Mouse (Mus musculus): ENCODE measurements around the gene Tmprss11e. TPM values are rescaled to one million over a fixed set of nuclear protein-coding genes. Genes with fewer than 3 reads are reported as not detected.

Gene Tmprss11e
- not detected in 2 replicates for polyA plus RNA-seq (2012; ENCODE audit: insufficient read depth, low replicate concordance)

- Histone ChIP-seq H3K36me3 (replicated peaks; ENCODE audit: low read length) (no peaks in the 10 kb centered on the region), H3K9me3 (no peaks in the 10 kb centered on the region)
- TF ChIP-seq FLI1 (IDR thresholded peaks at IDR 0.05; ENCODE audit: low read length) (no peak), GATA1 (IDR thresholded peaks at IDR 0.05; ENCODE audit: borderline replicate concordance, low read length) (no peak)
Observed at GRCm38 (mm10) chr5:86745715-86746114, at the start of gene Tmprss11e. Tmprss11e (minus strand) TSS chr5:86745815.

DNA sequence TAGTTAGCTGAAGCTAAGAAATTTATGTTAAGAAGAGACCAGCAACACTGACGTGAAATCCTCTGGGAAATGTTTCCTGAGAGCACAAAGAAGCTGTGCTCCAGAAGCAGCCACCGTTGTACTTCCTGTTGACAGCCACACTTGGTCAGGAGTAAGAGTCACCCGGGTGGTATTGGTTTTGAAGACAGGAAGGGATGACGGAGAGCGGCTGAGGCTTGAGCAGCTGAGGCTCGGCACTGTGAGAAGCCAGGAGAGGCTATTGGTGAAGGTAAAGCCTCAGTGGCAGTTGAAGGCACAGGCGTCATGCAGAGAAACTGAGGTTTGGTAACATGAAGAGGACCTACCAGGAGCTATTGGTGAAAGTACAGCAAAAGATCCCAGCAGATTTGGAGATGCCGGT is 47.2 kb upstream of the Tmprss11e start:
- Histone ChIP-seq H3K27me3 (replicated peaks) (no peaks in the 10 kb centered on the region), H3K36me3 (replicated peaks; ENCODE audit: low read length) (no peaks in the 10 kb centered on the region), H3K4me3 (replicated peaks) (peak overlapping the region; percentile 76), H3K4me1 (peaks cover 10% of the 10 kb centered on the region), H3K9me3 (no peaks in the 10 kb centered on the region)
- TF ChIP-seq FLI1 (IDR thresholded peaks at IDR 0.05; ENCODE audit: low read length) (no peak), GATA1 (IDR thresholded peaks at IDR 0.05; ENCODE audit: borderline replicate concordance, low read length) (no peak)

More at GRCm38 (mm10) chr5:86745715-86746114, at the start of gene Tmprss11e:
- H3K4me3 ChIP-seq (replicated peaks): no peak within 1 kb of the TSS
- H3K27me3 ChIP-seq (replicated peaks): no peaks in the 10 kb centered on the region
- H3K4me1 ChIP-seq: no peaks in the 10 kb centered on the region

DNA sequence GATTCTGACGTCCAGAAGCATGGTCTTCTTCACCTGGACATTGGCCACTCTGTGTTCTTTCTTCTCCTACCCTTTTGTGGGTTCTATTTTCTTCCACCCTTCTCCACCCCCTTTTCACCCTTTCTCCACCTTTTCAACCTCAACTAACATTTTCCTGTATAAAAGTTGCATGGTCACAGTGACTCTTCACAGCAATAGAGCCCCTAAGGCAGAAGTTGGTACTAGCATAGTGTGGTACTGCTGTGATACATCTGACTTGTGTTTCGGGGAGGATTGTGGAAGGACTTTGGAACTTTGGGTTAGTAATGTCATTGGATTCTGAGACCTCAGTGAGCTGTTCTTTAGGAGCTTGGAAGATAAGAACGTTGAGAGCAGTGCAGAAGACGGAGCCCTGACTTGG is 46.6 kb upstream of the Tmprss11e start:
- peaks cover 10% of the 10 kb centered on the region for H3K4me1 ChIP-seq
- no peaks in the 10 kb centered on the region for H3K27me3 ChIP-seq (replicated peaks)
- H3K9me3 ChIP-seq: no peaks in the 10 kb centered on the region
- H3K36me3 ChIP-seq (replicated peaks; ENCODE audit: low read length): no peaks in the 10 kb centered on the region
- no peak overlapping the region for H3K4me3 ChIP-seq (replicated peaks)
- TF ChIP-seq FLI1 (IDR thresholded peaks at IDR 0.05; ENCODE audit: low read length) (no peak), GATA1 (IDR thresholded peaks at IDR 0.05; ENCODE audit: borderline replicate concordance, low read length) (no peak)

- H3K27me3 ChIP-seq (replicated peaks): no peaks in the 10 kb centered on the region
- no peaks in the 10 kb centered on the region for H3K36me3 ChIP-seq (replicated peaks; ENCODE audit: low read length)
- H3K9me3 ChIP-seq: no peaks in the 10 kb centered on the region
- no peak for TF ChIP-seq FLI1 (IDR thresholded peaks at IDR 0.05; ENCODE audit: low read length)
- TF ChIP-seq GATA1 (IDR thresholded peaks at IDR 0.05; ENCODE audit: borderline replicate concordance, low read length): no peak
- H3K4me1 ChIP-seq: peaks cover 10% of the 10 kb centered on the region
- no peak overlapping the region for H3K4me3 ChIP-seq (replicated peaks)
Observed at GRCm38 (mm10) chr5:86789954-86790353, 44.3 kb upstream of the Tmprss11e start.

GRCm38 (mm10) chr5:86786798-86787197 is 41.2 kb upstream of the Tmprss11e start:
- H3K36me3 ChIP-seq (replicated peaks; ENCODE audit: low read length): no peaks in the 10 kb centered on the region
- H3K4me3 ChIP-seq (replicated peaks): no peak overlapping the region
- no peaks in the 10 kb centered on the region for H3K4me1 ChIP-seq
- no peak for TF ChIP-seq FLI1 (IDR thresholded peaks at IDR 0.05; ENCODE audit: low read length)
- no peak for TF ChIP-seq GATA1 (IDR thresholded peaks at IDR 0.05; ENCODE audit: borderline replicate concordance, low read length)
- no peaks in the 10 kb centered on the region for H3K27me3 ChIP-seq (replicated peaks)
- no peaks in the 10 kb centered on the region for H3K9me3 ChIP-seq

GRCm38 (mm10) chr5:86784205-86784604 is 38.6 kb upstream of the Tmprss11e start:
- Histone ChIP-seq H3K4me3 (replicated peaks) (no peak overlapping the region), H3K4me1 (no peaks in the 10 kb centered on the region), H3K36me3 (replicated peaks; ENCODE audit: low read length) (no peaks in the 10 kb centered on the region), H3K9me3 (no peaks in the 10 kb centered on the region), H3K27me3 (replicated peaks) (no peaks in the 10 kb centered on the region)
- TF ChIP-seq GATA1 (IDR thresholded peaks at IDR 0.05; ENCODE audit: borderline replicate concordance, low read length) (no peak), FLI1 (IDR thresholded peaks at IDR 0.05; ENCODE audit: low read length) (no peak)

- H3K27me3 ChIP-seq (replicated peaks): no peaks in the 10 kb centered on the region
- no peaks in the 10 kb centered on the region for H3K36me3 ChIP-seq (replicated peaks; ENCODE audit: low read length)
- H3K9me3 ChIP-seq: no peaks in the 10 kb centered on the region
- no peak for TF ChIP-seq GATA1 (IDR thresholded peaks at IDR 0.05; ENCODE audit: borderline replicate concordance, low read length)
- no peak for TF ChIP-seq FLI1 (IDR thresholded peaks at IDR 0.05; ENCODE audit: low read length)
- H3K4me3 ChIP-seq (replicated peaks): no peak overlapping the region
- H3K4me1 ChIP-seq: no peaks in the 10 kb centered on the region
Observed at GRCm38 (mm10) chr5:86783059-86783458, 37.4 kb upstream of the Tmprss11e start.

DNA sequence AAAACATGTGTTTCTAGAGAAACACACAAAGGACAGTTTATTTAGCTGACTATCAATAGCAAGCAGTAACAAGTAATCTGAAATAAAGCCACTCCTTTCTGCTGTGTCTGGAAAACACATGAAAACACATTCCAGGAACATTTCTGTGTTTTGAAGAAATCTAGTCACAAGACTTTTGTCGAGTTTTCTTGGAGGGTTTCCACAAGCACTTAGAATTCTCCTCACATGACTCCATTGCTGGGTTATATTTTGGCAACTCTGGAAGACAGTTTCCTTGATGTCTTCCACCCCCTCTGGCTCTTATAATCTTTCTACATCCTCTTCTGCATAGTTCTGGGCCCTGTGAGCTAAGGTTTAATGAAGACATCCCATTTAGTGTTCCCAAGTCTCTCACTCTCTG is 32.9 kb upstream of the Tmprss11e start:
- Histone ChIP-seq H3K27me3 (replicated peaks) (no peaks in the 10 kb centered on the region), H3K9me3 (no peaks in the 10 kb centered on the region), H3K36me3 (replicated peaks; ENCODE audit: low read length) (no peaks in the 10 kb centered on the region), H3K4me3 (replicated peaks) (no peak overlapping the region), H3K4me1 (no peaks in the 10 kb centered on the region)
- TF ChIP-seq GATA1 (IDR thresholded peaks at IDR 0.05; ENCODE audit: borderline replicate concordance, low read length): no peak
- TF ChIP-seq FLI1 (IDR thresholded peaks at IDR 0.05; ENCODE audit: low read length): no peak

DNA sequence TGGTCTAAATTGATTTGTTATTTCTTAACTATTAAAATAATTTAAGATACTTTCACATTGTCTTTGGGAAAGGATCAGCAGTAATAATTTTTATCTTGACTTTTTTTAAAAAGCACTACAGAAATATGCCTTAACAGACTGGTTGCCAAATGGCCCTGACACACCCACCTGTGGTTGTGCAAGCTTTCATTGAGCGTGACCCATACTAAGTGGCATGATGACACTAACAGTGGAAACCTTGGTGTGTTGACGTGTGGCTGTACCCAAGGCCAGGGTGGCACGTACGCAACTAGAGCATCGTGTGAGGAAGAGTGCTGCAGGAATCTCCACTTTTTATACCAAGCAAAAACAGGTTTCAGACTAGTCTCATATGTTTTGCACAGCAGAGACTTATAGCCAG is 31.3 kb upstream of the Tmprss11e start:
- Histone ChIP-seq H3K4me3 (replicated peaks) (no peak overlapping the region), H3K27me3 (replicated peaks) (no peaks in the 10 kb centered on the region), H3K36me3 (replicated peaks; ENCODE audit: low read length) (no peaks in the 10 kb centered on the region), H3K9me3 (no peaks in the 10 kb centered on the region), H3K4me1 (no peaks in the 10 kb centered on the region)
- TF ChIP-seq FLI1 (IDR thresholded peaks at IDR 0.05; ENCODE audit: low read length) (no peak), GATA1 (IDR thresholded peaks at IDR 0.05; ENCODE audit: borderline replicate concordance, low read length) (no peak)

GRCm38 (mm10) chr5:86771010-86771409 is 25.4 kb upstream of the Tmprss11e start:
- H3K4me1 ChIP-seq: no peaks in the 10 kb centered on the region
- TF ChIP-seq GATA1 (IDR thresholded peaks at IDR 0.05; ENCODE audit: borderline replicate concordance, low read length) (no peak), FLI1 (IDR thresholded peaks at IDR 0.05; ENCODE audit: low read length) (no peak)
- no peaks in the 10 kb centered on the region for H3K9me3 ChIP-seq
- H3K4me3 ChIP-seq (replicated peaks): no peak overlapping the region
- H3K36me3 ChIP-seq (replicated peaks; ENCODE audit: low read length): no peaks in the 10 kb centered on the region
- H3K27me3 ChIP-seq (replicated peaks): no peaks in the 10 kb centered on the region
